Mouse (Mus musculus) 3T3-L1 (cell line): Measurements from ENCODE around the gene Gabrd.

Source experiments
- DNase-seq: peaks from one replicate; pipeline ENCODE4 v3.0.0-alpha.2; 2015; ENCODE audit warnings: low read depth, low spot score

The Gabrd gene

GRCm38 (mm10) chr4:155383326-155383725 is 14.6 kb downstream of the Gabrd start:
- DNase-seq = no peak

- no peak for DNase-seq
Measured at GRCm38 (mm10) chr4:155382752-155383151, 15.2 kb downstream of the Gabrd start.

- DNase-seq = no peak
Measured at GRCm38 (mm10) chr4:155381974-155382373, 15.9 kb downstream of the Gabrd start.

- no peak for DNase-seq
Measured at GRCm38 (mm10) chr4:155371797-155372735, 25.8 kb downstream of the Gabrd start.

- DNase-seq = no peak
Measured at GRCm38 (mm10) chr4:155370737-155371715, 26.9 kb downstream of the Gabrd start.

GRCm38 (mm10) chr4:155368684-155369083 is 29.2 kb downstream of the Gabrd start:
- DNase-seq = peak; percentile 73

- DNase-seq = no peak
Measured at GRCm38 (mm10) chr4:155367739-155368138, 30.2 kb downstream of the Gabrd start.

GRCm38 (mm10) chr4:155366784-155367183 is 31.1 kb downstream of the Gabrd start:
- DNase-seq = no peak

GRCm38 (mm10) chr4:155362443-155362842 is 35.5 kb downstream of the Gabrd start:
- DNase-seq = no peak

- DNase-seq = no peak
Measured at GRCm38 (mm10) chr4:155361303-155361791, 36.6 kb downstream of the Gabrd start, which contains the start of gene Prkcz. TSS of gene Prkcz (minus strand) at chr4:155361361.

- DNase-seq = no peak
Measured at GRCm38 (mm10) chr4:155360856-155361255, 37.1 kb downstream of the Gabrd start.

- no peak for DNase-seq
Measured at GRCm38 (mm10) chr4:155359560-155360464, 38.1 kb downstream of the Gabrd start.

GRCm38 (mm10) chr4:155357601-155358000 is 40.3 kb downstream of the Gabrd start:
- DNase-seq = no peak

- DNase-seq = no peak
Measured at GRCm38 (mm10) chr4:155356354-155356753, 41.6 kb downstream of the Gabrd start.

- DNase-seq = no peak
Measured at GRCm38 (mm10) chr4:155354546-155354945, 43.4 kb downstream of the Gabrd start.

GRCm38 (mm10) chr4:155354035-155354434 is 43.9 kb downstream of the Gabrd start:
- no peak for DNase-seq

GRCm38 (mm10) chr4:155352581-155352980 is 45.3 kb downstream of the Gabrd start:
- DNase-seq = no peak

- DNase-seq = no peak
Measured at GRCm38 (mm10) chr4:155346350-155346749, 51.6 kb downstream of the Gabrd start.

GRCm38 (mm10) chr4:155345608-155345953 is 52.3 kb downstream of the Gabrd start:
- DNase-seq = no peak

GRCm38 (mm10) chr4:155344716-155345607 is 53.0 kb downstream of the Gabrd start:
- no peak for DNase-seq
